Mouse (Mus musculus) cerebellum, adult 18-20 months (tissue): ENCODE data around the gene Sbk2.
A peak's percentile ranks its signal among the peaks of the same experiment; 100 is the strongest.

Experiments
- DNase-seq, 2 experiments: peaks; one replicate each; pipeline ENCODE4 v3.0.0; 2021

The Sbk2 gene

GRCm38 (mm10) chr7:4950561-4951342, 13.5 kb downstream of the Sbk2 start:
- DNase-seq, result no peak

DNA sequence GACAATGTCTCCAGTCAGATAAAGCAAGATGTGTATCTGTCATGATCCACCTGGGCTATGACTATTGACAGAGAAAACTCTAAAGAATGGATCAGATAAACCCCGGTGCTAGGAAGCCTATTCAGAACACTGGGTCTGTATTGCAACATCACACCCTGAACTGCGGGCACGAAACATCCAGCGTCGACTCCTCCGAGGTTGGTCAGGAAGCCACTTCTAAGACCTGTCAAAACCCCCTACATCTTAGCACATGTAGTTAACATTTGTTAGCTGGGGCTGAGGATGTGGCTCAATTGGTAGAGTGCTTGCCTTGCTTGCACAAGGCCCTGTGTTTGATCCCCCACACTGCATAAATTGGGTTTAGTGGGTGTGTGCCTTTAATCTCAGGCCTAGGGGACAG, 15.8 kb downstream of the Sbk2 start:
- DNase-seq, result no peak

DNA sequence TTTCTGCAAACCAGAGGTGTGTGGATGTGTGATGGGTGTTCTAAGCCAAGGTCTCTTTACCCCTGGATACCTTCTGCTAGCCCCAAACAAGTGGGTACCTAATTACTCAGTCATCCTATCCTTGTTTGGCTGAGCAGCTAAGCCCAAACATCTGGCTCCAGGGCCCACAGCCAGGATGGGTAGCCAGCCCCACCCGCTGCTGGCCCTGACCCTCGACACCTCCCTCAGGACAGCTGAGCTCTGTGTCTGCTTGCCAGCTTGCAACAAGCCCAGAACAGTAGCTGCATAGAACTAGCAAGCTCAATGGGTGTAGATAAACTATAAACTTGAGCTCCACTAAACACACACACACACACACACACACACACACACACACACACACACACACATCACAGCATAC, 16.4 kb downstream of the Sbk2 start:
- no peak for DNase-seq

DNA sequence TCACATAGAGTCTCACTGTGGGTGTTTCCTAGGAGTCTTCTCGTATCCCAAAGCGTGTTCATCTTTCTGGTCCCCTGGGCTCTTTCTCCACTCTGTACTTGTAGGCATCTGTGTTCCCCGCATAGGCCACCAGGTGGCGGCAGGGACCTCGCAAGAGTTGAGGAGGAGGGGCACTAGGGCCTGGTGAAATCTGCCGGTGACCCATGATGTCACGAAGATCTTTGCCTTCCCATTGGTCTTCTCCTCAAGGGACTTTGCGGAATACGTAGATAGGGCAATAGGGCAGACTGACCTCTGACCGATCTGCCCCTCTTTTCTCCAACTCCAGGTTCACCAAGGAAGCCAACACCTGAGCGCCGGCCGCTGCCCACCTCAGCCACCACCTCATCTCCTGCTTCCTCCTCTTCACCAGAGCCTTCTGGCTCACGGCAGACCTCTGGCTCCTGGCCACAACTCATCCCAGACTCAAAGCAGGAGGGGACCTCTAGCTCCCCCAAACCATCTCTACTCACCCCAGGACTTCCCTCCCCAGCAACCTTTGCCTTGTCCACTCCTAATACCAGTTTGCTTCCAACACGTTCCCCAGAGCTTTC, 20.9 kb downstream of the Sbk2 start:
- DNase-seq, result peak; percentile 97 to 98

DNA sequence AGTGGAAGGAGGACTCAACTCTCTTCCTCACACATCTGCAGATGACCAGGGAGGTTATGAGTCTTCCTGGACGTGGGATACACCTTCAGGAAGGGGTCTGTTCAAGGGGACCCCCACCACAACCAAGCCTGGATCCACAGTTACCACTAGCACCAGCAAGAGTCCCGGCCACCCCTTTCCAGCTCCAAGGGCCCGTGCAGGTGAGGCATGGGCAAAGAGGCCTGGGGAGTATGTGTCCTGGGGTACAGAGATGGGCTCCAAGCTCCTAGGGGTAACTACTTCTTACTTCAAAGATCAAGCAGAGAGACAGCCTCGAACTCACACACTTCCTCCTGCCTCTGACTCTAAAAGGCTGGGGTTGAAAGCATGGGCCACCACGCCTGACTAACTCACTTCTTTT, 21.5 kb downstream of the Sbk2 start:
- peak in 1 of 2 experiments; percentile 22 for DNase-seq

DNA sequence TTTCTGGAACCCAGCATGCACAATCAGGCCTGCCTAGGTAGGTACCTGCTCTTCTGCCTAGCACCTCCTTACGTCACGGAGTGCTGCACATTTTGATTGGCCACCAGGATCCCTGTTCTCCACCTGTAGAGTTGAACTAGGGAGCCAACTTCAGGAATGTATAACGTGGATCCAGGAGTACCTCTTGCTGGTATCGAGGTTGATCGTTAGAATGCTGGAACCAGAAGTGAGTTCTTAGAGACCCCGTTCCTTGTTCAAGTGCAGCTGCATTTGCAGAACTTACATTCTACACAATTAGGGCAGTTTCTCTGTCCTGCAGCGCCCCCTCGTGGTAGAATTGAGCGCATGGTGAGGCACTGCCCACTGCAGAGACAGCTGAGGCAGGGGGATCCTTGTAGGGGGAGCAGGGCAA, 24.1 kb downstream of the Sbk2 start:
- DNase-seq, result peak; percentile 74 to 85

DNA sequence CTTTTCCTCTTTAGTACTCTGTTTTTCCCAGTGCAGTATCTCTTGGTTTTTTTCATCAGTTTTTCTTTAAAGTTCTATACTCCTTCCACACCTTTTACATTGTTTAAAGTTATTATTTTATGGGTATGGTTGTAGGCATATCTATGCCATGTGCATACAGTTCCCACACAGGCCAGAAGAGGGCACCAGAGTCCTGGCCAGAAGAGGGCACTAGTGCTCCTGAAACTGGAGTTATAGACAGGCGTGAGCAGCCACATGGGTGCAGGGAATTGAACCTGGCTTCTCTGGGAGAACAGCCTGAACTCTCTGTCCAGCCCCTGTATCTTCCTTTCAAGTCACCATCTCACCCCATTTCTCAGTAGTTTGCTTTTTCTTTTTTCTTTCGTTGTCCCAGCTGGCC, 25.8 kb downstream of the Sbk2 start:
- peak; percentile 79 for DNase-seq

GRCm38 (mm10) chr7:4937392-4937791, 26.8 kb downstream of the Sbk2 start:
- no peak for DNase-seq

DNA sequence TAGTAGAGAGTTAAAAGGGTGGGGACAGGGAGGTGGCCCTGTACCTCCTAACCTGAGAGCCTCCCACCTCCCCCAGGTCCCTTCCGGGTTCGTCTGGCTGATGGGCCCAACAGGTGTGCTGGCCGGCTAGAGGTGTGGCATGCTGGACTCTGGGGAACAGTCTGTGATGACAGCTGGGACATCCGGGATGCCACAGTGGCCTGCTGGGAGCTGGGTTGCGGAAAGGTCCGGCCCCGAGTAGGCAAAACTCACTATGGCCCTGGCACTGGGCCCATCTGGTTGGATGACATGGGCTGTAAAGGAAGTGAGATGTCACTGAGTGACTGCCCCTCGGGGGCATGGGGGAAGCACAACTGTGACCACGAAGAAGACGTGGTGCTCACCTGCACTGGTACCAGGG, 27.4 kb downstream of the Sbk2 start:
- no peak for DNase-seq

- DNase-seq, result no peak
Measured at GRCm38 (mm10) chr7:4934160-4934914, 29.9 kb downstream of the Sbk2 start.

DNA sequence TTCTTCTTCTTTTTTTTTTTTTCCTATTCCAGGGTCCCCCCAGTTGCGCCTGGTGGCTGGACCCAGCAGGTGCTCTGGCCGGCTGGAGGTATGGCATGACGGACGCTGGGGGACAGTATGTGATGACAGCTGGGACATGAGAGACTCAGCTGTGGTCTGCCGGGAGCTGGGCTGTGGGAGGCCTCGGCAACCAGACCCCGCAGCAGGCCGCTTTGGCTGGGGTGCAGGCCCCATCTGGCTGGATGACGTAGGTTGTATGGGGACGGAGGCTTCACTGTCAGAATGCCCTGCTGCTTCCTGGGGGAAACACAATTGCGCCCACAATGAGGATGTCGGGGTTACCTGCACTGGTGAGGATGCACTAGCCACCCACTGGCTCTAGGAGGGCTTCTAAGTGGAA, 31.1 kb downstream of the Sbk2 start:
- no peak for DNase-seq

- DNase-seq, result no peak
Measured at GRCm38 (mm10) chr7:4928323-4928722, 35.9 kb downstream of the Sbk2 start.

- DNase-seq, result no peak
Measured at GRCm38 (mm10) chr7:4927711-4928110, 36.5 kb downstream of the Sbk2 start.

DNA sequence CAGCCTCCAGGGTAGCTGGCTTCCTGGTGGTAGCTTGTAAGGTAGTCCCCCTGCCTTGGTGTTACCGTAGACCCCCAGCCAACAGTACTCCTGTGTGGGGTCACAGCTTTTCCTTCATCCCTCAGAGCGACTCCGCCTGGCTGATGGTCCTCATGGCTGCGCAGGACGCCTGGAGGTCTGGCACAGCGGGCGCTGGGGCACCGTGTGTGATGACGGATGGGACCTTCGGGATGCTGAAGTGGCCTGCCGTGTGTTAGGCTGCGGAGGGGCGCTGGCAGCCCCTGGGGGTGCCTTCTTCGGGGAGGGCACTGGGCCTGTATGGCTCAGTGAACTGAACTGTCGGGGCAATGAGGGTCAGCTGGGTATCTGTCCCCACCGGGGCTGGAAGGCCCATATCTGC, 37.4 kb downstream of the Sbk2 start:
- DNase-seq, result no peak

DNA sequence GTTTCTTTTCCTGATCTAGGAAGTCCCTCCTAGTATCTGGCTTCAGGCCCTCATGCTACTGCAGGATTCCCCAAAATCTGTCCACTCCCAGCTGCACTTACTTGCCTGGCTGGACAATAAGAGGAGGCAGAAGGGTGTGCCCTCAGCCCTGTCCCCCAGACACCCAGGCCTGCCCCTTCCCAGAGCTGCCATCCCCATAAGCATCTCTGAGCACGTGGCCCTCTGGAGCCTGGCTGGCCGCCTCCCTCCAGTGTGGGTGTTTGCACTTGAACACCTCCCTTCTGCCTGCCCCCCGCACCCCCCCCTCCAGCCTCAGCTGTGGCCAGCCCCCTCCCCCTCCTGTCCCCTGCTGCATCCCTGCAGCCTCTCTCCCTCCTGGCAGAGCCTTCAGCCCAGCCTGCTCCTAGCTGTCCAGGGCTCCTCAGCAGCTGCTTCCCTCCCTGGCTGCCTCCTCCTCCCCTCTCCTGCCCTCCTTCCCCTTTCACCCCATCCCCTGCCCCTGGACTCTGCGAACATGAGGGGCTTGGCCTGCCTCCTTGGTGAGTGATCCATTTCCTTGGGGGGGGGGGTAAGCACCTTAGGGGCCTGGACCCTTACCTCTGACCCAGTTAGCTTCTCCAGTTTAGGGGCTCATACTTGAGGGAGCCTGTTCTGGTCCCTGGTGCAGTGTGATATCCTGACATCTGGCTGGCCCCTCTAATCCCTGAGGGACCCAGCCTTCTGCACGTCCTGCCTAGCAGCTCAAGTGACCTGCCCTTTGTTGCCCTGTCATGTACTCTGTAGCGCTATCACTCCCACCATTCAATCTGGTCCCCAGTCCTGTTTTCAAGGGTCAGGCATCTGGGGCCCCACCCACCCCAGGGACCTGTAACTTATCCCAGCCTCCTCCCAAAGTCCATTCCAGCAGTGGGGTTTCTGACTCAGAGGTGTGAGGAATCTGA, 38.5 kb downstream of the Sbk2 start, which contains the start of gene Ssc5d:
TSS of gene Ssc5d (plus strand) at position 345 of the 941 bp plus-strand sequence.
- peak; percentile 3 to 17 for DNase-seq

DNA sequence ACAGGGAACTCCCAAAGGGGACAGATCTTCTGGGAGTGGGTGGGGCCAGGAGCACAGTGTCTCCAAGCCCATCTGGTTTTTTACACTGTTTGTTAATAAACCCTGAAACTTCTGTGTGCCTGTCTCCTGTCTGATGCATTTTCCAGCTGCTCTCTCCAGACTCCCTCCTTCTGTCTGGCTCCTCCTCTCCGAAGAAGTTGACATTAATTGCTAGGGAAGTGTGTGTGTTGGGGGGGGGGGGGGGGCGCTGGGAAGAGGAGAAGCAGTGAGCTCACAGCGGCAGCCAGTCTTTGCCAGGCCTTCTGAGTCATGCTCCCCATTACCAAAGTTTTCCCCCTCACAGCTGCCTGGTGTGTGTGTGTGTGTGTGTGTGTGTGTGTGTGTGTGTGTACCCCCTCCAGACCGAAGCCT, 39.3 kb downstream of the Sbk2 start:
- DNase-seq, result peak in 1 of 2 experiments; percentile 7

DNA sequence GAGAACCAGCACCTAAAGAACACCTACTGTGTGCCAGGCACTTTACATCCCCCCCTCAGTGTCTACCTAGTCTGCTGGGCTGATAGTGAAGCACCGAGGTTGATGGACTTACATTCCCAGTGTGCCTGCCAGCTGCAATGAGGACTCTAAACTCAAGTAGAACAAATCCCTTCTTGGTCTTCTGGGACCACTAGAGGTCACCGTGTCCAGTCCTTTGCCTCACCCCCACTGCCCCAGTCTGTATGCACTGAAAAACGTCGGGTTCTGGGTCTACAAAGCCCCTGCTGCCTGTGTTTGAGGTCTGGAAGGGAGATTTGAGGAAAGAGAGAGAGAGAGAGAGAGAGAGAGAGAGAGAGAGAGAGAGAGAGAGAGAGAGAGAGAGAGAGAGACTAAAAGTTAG, 39.7 kb downstream of the Sbk2 start:
- DNase-seq, result peak in 1 of 2 experiments; percentile 6

GRCm38 (mm10) chr7:4923586-4924364, 40.4 kb downstream of the Sbk2 start:
- DNase-seq, result peak; percentile 74 to 75

- peak; percentile 81 to 83 for DNase-seq
Measured at GRCm38 (mm10) chr7:4922931-4923565, 41.2 kb downstream of the Sbk2 start.

DNA sequence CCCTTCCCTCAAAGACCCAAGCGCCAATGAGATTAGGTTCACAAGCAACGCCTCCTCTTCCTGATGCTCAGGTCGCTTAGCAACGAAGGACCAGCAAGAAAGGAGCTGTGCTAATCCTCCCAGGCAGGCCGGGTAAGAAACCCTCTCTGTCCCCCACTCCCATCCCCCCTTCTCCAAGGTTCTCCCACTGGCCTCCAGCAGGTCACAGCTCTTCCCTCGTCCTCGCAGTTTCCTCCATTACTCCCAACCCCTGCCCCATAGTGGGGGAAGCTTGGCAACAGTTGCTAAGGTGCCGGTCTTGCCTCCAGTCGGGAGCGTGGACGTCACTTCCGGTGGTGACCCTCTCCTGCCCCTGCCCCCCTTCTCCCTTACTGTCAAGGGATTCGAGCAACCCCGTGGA, 41.7 kb downstream of the Sbk2 start:
- DNase-seq, result peak; percentile 81 to 87

GRCm38 (mm10) chr7:4921824-4922482, 42.3 kb downstream of the Sbk2 start, which contains the start of gene Nat14:
TSS of gene Nat14 (plus strand) at chr7:4922028.
- peak in 1 of 2 experiments; percentile 30 for DNase-seq
